Mouse (Mus musculus): Measurements from ENCODE around the gene Aoc1.

DNA sequence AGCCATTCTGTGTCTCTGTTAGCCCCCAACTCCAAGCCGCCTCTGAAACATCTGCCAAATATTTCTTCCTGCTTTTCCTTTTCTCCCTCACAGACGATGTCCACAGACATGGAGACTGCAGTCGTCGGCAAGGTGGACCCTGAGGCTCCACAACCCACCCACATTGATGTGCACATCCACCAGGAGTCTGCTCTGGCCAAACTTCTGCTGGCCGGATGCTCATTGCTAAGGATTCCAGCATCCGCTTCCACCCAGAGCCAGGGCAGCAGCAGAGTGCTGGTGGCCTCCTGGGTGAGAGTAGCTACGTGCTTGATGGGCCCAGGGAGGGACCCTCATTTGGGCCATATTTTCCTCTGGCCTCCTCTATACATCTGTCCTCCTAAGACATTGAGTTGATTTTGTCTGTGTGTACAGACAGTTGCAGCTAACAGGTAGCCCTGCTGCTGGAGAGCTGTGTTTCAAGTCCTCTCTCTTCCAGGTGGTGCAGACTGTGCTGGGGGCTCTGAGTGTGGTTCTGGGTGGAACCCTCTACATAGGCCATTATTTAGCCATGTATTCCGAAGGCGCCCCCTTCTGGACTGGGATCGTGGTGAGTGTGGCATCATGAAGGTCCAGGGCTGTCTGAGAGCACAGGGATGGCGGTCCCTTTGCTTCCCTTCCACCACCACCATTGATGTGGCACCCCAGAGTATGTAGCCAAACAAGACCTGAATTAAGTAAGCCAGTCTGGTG is 30.4 kb upstream of the Aoc1 start:
- TF ChIP-seq EP300 (optimal IDR thresholded peaks at IDR 0.05) (no peak), CTCF (IDR thresholded peaks at IDR 0.05; ENCODE audit: low read depth) (peak; percentile 67)
